Comparison of ENCODE assay signal across 25 mouse cellular contexts in the genomic region with DNA sequence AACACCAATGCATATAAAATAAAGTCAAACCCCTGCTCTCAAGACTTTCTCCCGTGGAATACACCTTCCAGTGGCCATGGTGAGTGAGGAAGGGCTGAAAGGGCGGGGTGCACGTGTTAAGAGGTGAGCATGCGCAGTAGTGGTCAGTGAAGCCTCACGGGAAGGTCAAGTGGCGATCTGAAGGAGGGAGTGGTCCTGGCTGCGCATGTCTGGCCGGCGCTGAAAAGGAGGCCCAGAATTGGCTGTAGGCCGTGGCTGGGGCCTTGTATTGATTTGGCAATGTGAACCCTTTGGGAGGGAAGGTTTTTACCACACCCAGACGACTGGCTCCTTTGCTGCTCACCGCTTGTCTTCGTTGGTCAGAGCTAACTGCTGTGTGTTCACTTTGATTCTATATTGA. TPM values are rescaled to one million over a fixed set of nuclear protein-coding genes. Genes with fewer than 3 reads are reported as not detected.
DNase-seq lines count a peak whose midpoint lies in the region; TF ChIP-seq lines count a peak whose summit lies in the region.
"Had no signal": no experiment of that assay in that cellular context is flagged by ENCODE, and none has a peak within 500 bp of the region (broad histone marks: within the 10 kb centered on the region; RNA-seq: fewer than 3 reads in every experiment).

No protein-coding gene starts in this region.

- H3K4me1 ChIP-seq in testis, adult 2 months (ENCODE audit: control insufficient read depth, insufficient read depth, low read length) = peaks cover 11% of the 10 kb centered on the region

- H3K27me3 ChIP-seq in testis, adult 2 months (ENCODE audit: control insufficient read depth, insufficient read depth, low read length) = no peaks in the 10 kb centered on the region
- H3K27me3 ChIP-seq: embryonic facial prominence, embryonic 13.5 days; forebrain, embryonic 13.5 days; liver, embryonic 12.5 days; midbrain, embryonic 13.5 days had no signal

- peak; percentile 83; the same call in 1 of the 2 replicates for TF ChIP-seq POLR2A in testis, adult 2 months (IDR thresholded peaks at IDR 0.05; ENCODE audit: control insufficient read depth, low read depth, low read length)

- H3K36me3 ChIP-seq in testis, adult 2 months (ENCODE audit: control insufficient read depth, insufficient read depth, low read length) = no peaks in the 10 kb centered on the region
- H3K36me3 ChIP-seq: midbrain, embryonic 13.5 days had no signal

- peak; percentile 17 for DNase-seq in adrenal gland, postnatal 25 days
- DNase-seq in adrenal gland, adult 8-10 months = no peak
- DNase-seq in testis, postnatal 10 days (ENCODE audit: low spot score) = no peak
- peak; percentile 37 to 59 for DNase-seq in gastrocnemius, adult 8-10 months (ENCODE audit: low spot score in 2 of 2)
- DNase-seq in testis, postnatal 14 days (ENCODE audit: low spot score) = peak; percentile 74
- no peak for DNase-seq in lung, postnatal 36 days
- DNase-seq in urinary bladder, postnatal 14 days (ENCODE audit: low spot score) = no peak
- DNase-seq: cerebellum, adult 8-10 months; cerebellum, postnatal 36 days; embryo, embryonic 11 days; heart, postnatal 4 days; kidney, adult 2 months; lung, adult 18-20 months; lung, postnatal 10 days; thymus, postnatal 36 days had no signal

- H3K4me3 ChIP-seq in testis, adult 2 months (ENCODE audit: control insufficient read depth, low read depth, low read length) = peak overlapping the region; percentile 81
- H3K4me3 ChIP-seq: embryonic facial prominence, embryonic 13.5 days; erythroblast, embryonic 14.5 days; forebrain, embryonic 13.5 days; heart, adult 2 months; liver, embryonic 12.5 days; midbrain, embryonic 13.5 days had no signal

- H3K27ac ChIP-seq in testis, adult 2 months (ENCODE audit: control insufficient read depth, insufficient read depth, low read depth, low read length) = peak overlapping the region; percentile 67
- H3K27ac ChIP-seq: embryonic facial prominence, embryonic 13.5 days; forebrain, embryonic 13.5 days; heart, adult 2 months; hindbrain, embryonic 14.5 days; kidney, postnatal 0 days; liver, embryonic 12.5 days; midbrain, embryonic 13.5 days; stomach, postnatal 0 days had no signal

- no peak for TF ChIP-seq CTCF in testis, adult 2 months (IDR thresholded peaks at IDR 0.05; ENCODE audit: control insufficient read depth, insufficient read depth, insufficient replicate concordance, low read depth, low read length)

RNA-seq across cellular contexts. Expression of a gene that starts 12.8 kb away (rescaled TPM):
- total RNA-seq in adrenal gland, postnatal 25 days (2021) = 48.2 and 51.3 TPM in 2 replicates
- 10 to 100 TPM; 46.3 to 61.4 (median 52.9) TPM for total RNA-seq in adrenal gland, adult 8-10 months (2022)
- 7.1 and 7.9 TPM in 2 replicates for polyA plus RNA-seq in testis, adult 2 months (2012; rRNA removed)
- total RNA-seq in gastrocnemius, adult 8-10 months (2022) = 10 to 100 TPM; 26.5 to 28.7 (median 27.9) TPM

Comparison
In these comparisons a context has a peak if more than half of its experiments do, and no peak if none do; other contexts are left out.
1. DNase-seq: peak in adrenal gland, postnatal 25 days (single experiment), gastrocnemius, adult 8-10 months (2 of 2) and testis, postnatal 14 days (single experiment); none in adrenal gland, adult 8-10 months (single experiment), testis, postnatal 10 days (single experiment), lung, postnatal 36 days (single experiment) and urinary bladder, postnatal 14 days (single experiment).